Mouse (Mus musculus) stomach, embryonic 14.5 days (tissue): Measurements from ENCODE around the gene Syf2. TPM values are rescaled to one million over a fixed set of nuclear protein-coding genes. Genes with fewer than 3 reads are reported as not detected.

Experiments used
- ATAC-seq: fragments of 200-750 bp; cut with Nextera tagmentation; 2 replicates; pipeline ENCODE4 v1.8.0; 2017; ENCODE audit warnings: low read depth, moderate TSS enrichment; ENCODE audit not compliant: insufficient number of reproducible peaks, insufficient read depth, low FRiP score
- H3K27ac ChIP-seq: fragments of 300-500 bp; sonication (generic); 2 replicates; pipeline ENCODE4 v1.5.1; 2014; ENCODE audit warnings: mild to moderate bottlenecking, low read length, moderate library complexity, mixed read lengths
- H3K27me3 ChIP-seq: fragments of 300-500 bp; sonication (generic); 2 replicates; pipeline ENCODE4 v1.6.1; 2014; ENCODE audit warnings: low read length, control low read depth, mixed read lengths; ENCODE audit not compliant: control insufficient read depth, insufficient read depth
- H3K36me3 ChIP-seq: fragments of 300-500 bp; sonication (generic); 2 replicates; pipeline ENCODE4 v1.6.1; 2014; ENCODE audit warnings: mild to moderate bottlenecking, control low read depth, low read length, moderate library complexity, mixed read lengths; ENCODE audit not compliant: control insufficient read depth, insufficient read depth
- H3K4me1 ChIP-seq: fragments of 300-500 bp; sonication (generic); 2 replicates; pipeline ENCODE4 v1.6.1; 2014; ENCODE audit warnings: low read length, control low read depth, mixed read lengths; ENCODE audit not compliant: control insufficient read depth, insufficient read depth
- H3K4me2 ChIP-seq: fragments of 300-500 bp; sonication (generic); replicated peaks from 2 replicates; pipeline ENCODE4 v1.6.1; 2014; ENCODE audit warnings: low read depth, low read length, control low read depth
- H3K4me3 ChIP-seq: fragments of 300-500 bp; sonication (generic); 2 replicates; pipeline ENCODE4 v1.5.1; 2014; ENCODE audit warnings: low read depth, low read length, control low read depth
- H3K9ac ChIP-seq: fragments of 300-500 bp; sonication (generic); replicated peaks from 2 replicates; pipeline ENCODE4 v1.6.1; 2014; ENCODE audit warnings: low read depth, mild to moderate bottlenecking, control low read depth, low read length, moderate library complexity, mixed read lengths
- H3K9me3 ChIP-seq: fragments of 300-500 bp; sonication (generic); 2 replicates; pipeline ENCODE4 v1.6.1; 2016; ENCODE audit warnings: low read depth, low read length, control low read depth; ENCODE audit not compliant: control insufficient read depth
- WGBS: fragments of 180-500 bp; shearing (Covaris S2); extraction: QIAGEN DNeasy Blood & Tissue Kit; methylation state at CpG from one replicate; pipeline ENCODE4 v1.1.7; 2014; 5-methylcytosine and 5-hydroxymethylcytosine counted together
- polyA plus RNA-seq: library from polyadenylated mRNA; unstranded; fragments of >200 nt; fragmentation: Nextera tagmentation; extraction: Ambion mirVana; gene quantifications from 2 replicates; pipeline ENCODE4 v1.2.1, GENCODE M21; 2014

Syf2 gene
- polyA plus RNA-seq = 67.7 and 71.7 TPM in 2 replicates

GRCm38 (mm10) chr4:134930684-134931481 is at the start of gene Syf2:
Gene Syf2 (plus strand): TSS chr4:134930898.
- under 1% methylated on average over 68 of the region's 68 CpGs for WGBS
- ATAC-seq = peak; percentile 98
- peak within 1 kb of the TSS; percentile 67 for H3K4me2 ChIP-seq
- peak within 1 kb of the TSS; percentile 66; the same call in 1 of the 2 replicates for H3K27ac ChIP-seq
- H3K4me1 ChIP-seq = peaks cover 8% of the 10 kb centered on the region
- no peaks in the 10 kb centered on the region for H3K9me3 ChIP-seq
- peak within 1 kb of the TSS; percentile 99 for H3K4me3 ChIP-seq
- no peaks in the 10 kb centered on the region for H3K27me3 ChIP-seq
- H3K36me3 ChIP-seq = peaks cover 52% of the 10 kb centered on the region
- H3K9ac ChIP-seq = peak within 1 kb of the TSS; percentile 64

- Histone ChIP-seq H3K27ac (no peak overlapping the region), H3K4me3 (no peak overlapping the region), H3K9ac (no peak overlapping the region), H3K36me3 (no peaks in the 10 kb centered on the region), H3K9me3 (no peaks in the 10 kb centered on the region), H3K4me1 (0 out of 2 replicates have a peak, but pooled peaks cover 4% of the 10 kb centered on the region), H3K4me2 (no peak overlapping the region), H3K27me3 (no peaks in the 10 kb centered on the region)
- WGBS = 26% methylated on average over 7 of the region's 7 CpGs
- ATAC-seq = no peak
These were observed 47.4 kb upstream of the Syf2 start for GRCm38 (mm10) chr4:134883266-134883665.

GRCm38 (mm10) chr4:134883808-134884207 is 46.9 kb upstream of the Syf2 start:
- no peak overlapping the region for H3K9ac ChIP-seq

GRCm38 (mm10) chr4:134884364-134884763 is 46.3 kb upstream of the Syf2 start:
- 92% methylated on average over 4 of the region's 4 CpGs for WGBS
- Histone ChIP-seq H3K9me3 (no peaks in the 10 kb centered on the region), H3K4me2 (no peak overlapping the region)

More at GRCm38 (mm10) chr4:134883808-134884207, 46.9 kb upstream of the Syf2 start:
- no peaks in the 10 kb centered on the region for H3K9me3 ChIP-seq
- no peaks in the 10 kb centered on the region for H3K36me3 ChIP-seq
- ATAC-seq = no peak
- no peak overlapping the region for H3K27ac ChIP-seq
- 84% methylated on average over 10 of the region's 10 CpGs for WGBS
- H3K4me1 ChIP-seq = 0 out of 2 replicates have a peak, but pooled peaks cover 4% of the 10 kb centered on the region
- no peak overlapping the region for H3K4me2 ChIP-seq
- no peaks in the 10 kb centered on the region for H3K27me3 ChIP-seq
- no peak overlapping the region for H3K4me3 ChIP-seq

GRCm38 (mm10) chr4:134892096-134892495 is 38.6 kb upstream of the Syf2 start:
- H3K27ac ChIP-seq = no peak overlapping the region
- ATAC-seq = no peak
- H3K4me1 ChIP-seq = no peaks in the 10 kb centered on the region
- WGBS = 82% methylated on average over 6 of the region's 6 CpGs
- H3K27me3 ChIP-seq = no peaks in the 10 kb centered on the region
- peaks cover 12% of the 10 kb centered on the region; the same call in 1 of the 2 replicates for H3K36me3 ChIP-seq
- H3K4me3 ChIP-seq = no peak overlapping the region
- no peak overlapping the region for H3K9ac ChIP-seq
- no peak overlapping the region for H3K4me2 ChIP-seq
- H3K9me3 ChIP-seq = no peaks in the 10 kb centered on the region

More at GRCm38 (mm10) chr4:134884364-134884763, 46.3 kb upstream of the Syf2 start:
- no peak overlapping the region for H3K27ac ChIP-seq
- no peak for ATAC-seq
- no peaks in the 10 kb centered on the region for H3K27me3 ChIP-seq
- H3K4me1 ChIP-seq = 0 out of 2 replicates have a peak, but pooled peaks cover 4% of the 10 kb centered on the region
- H3K4me3 ChIP-seq = no peak overlapping the region
- H3K36me3 ChIP-seq = no peaks in the 10 kb centered on the region
- H3K9ac ChIP-seq = no peak overlapping the region

- Histone ChIP-seq H3K9me3 (no peaks in the 10 kb centered on the region), H3K36me3 (peaks cover 48% of the 10 kb centered on the region), H3K9ac (no peak overlapping the region), H3K27me3 (no peaks in the 10 kb centered on the region), H3K4me2 (no peak overlapping the region), H3K4me1 (no peaks in the 10 kb centered on the region), H3K4me3 (no peak overlapping the region), H3K27ac (no peak overlapping the region)
- no peak for ATAC-seq
- 84% methylated on average over 6 of the region's 6 CpGs for WGBS
These were observed 33.4 kb upstream of the Syf2 start for GRCm38 (mm10) chr4:134897256-134897655.

- no peak overlapping the region for H3K4me2 ChIP-seq
- peaks cover 75% of the 10 kb centered on the region for H3K36me3 ChIP-seq
- no peaks in the 10 kb centered on the region for H3K9me3 ChIP-seq
- H3K9ac ChIP-seq = no peak overlapping the region
- WGBS = 95% methylated on average over 8 of the region's 8 CpGs
- ATAC-seq = no peak
- no peaks in the 10 kb centered on the region for H3K27me3 ChIP-seq
- H3K4me1 ChIP-seq = no peaks in the 10 kb centered on the region
- no peak overlapping the region for H3K27ac ChIP-seq
- H3K4me3 ChIP-seq = no peak overlapping the region
These were observed 29.6 kb upstream of the Syf2 start for GRCm38 (mm10) chr4:134901126-134901525.

- no peaks in the 10 kb centered on the region for H3K4me1 ChIP-seq
- peaks cover 78% of the 10 kb centered on the region for H3K36me3 ChIP-seq
- H3K4me2 ChIP-seq = no peak overlapping the region
- no peak overlapping the region for H3K27ac ChIP-seq
- H3K4me3 ChIP-seq = no peak overlapping the region
- WGBS = 70% methylated on average over 7 of the region's 7 CpGs
- H3K27me3 ChIP-seq = no peaks in the 10 kb centered on the region
- H3K9ac ChIP-seq = no peak overlapping the region
- H3K9me3 ChIP-seq = no peaks in the 10 kb centered on the region
- ATAC-seq = no peak
These were observed 27.7 kb upstream of the Syf2 start for GRCm38 (mm10) chr4:134903046-134903445.
